Mouse (Mus musculus) ZHBTc4 (cell line): ENCODE results near the gene Cyth3.

Experiments used
- DNase-seq: peaks from one replicate; pipeline ENCODE4 v3.0.0-alpha.2; 2011; ENCODE audit warnings: low read depth, low spot score

Gene Cyth3

DNA sequence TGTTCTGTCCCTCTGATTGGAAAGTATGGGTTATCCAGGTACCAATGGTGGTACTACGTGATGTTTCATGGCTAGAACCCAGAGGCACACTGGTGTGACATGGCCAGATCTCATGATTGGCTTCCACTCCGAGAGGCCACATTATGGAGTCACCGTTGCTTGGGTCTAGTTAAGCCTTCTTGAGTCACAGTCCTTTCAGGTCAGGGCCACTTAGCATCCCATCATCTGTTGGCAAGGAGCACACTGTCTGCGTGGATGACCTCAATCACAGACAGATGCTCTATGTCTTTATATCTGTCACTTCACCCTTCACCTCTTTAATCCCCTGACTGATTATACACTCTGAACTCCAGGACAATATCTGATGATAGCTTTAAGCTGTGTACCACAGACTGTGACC is 6.1 kb upstream of the Cyth3 start:
- no peak for DNase-seq

GRCm38 (mm10) chr5:143616657-143617329 is 5.5 kb upstream of the Cyth3 start:
- no peak for DNase-seq

DNA sequence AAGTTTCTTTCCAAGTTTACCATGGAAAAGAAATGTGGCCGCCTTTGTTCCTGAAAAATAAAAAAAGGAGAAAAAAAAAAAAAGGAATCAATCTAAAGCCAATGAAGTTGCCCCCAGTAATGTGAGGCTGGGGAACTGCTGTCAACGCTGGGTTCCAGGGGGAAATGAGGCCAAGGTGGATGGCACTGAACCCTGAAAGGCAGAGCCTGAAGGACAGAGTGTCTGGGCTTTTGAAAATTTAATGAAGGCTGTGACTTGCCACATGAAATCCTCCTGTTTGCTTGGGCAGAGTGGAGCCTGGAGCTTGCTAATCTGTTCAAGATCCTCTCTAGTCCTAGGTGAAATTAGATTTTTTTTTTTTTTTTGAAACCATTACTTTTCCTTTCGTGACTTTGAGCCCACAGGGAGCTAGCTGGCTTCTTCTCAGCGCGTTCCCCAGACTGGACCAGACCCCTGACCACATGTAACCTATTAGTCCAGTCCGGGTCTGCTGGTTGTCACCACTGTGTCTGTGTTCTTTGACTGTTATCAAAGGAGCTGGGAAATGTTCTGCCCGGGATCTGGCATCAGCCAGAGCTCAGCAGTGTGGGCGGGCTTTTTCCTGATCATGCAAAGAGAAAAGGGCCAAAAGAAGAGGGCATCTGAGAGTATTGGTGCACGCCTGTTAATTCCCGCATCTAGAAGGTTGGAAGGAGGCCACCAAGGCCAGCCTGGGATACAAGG is 4.6 kb upstream of the Cyth3 start:
- no peak for DNase-seq

GRCm38 (mm10) chr5:143618585-143618984 is 3.7 kb upstream of the Cyth3 start:
- no peak for DNase-seq

GRCm38 (mm10) chr5:143620196-143620595 is 2.1 kb upstream of the Cyth3 start:
- DNase-seq = no peak

DNA sequence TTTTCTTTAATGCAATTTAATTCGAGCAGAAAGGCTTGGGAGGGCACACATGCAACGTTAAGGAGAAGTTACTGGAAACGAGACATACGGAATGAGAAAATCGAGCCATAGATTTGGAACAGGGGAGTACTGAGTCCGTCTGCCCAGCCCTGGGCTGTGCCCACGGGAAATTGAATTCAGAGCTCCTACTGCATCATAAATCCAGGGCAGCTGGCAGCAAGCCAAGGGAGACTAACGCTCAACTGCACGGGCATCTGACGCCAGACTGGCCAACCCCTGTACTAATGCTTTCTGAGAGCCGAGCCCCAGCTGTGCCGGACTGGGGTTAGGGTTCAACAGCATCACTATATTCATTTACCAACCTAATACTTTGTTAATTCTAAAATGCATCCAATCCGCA is 1.3 kb upstream of the Cyth3 start:
- DNase-seq = no peak

DNA sequence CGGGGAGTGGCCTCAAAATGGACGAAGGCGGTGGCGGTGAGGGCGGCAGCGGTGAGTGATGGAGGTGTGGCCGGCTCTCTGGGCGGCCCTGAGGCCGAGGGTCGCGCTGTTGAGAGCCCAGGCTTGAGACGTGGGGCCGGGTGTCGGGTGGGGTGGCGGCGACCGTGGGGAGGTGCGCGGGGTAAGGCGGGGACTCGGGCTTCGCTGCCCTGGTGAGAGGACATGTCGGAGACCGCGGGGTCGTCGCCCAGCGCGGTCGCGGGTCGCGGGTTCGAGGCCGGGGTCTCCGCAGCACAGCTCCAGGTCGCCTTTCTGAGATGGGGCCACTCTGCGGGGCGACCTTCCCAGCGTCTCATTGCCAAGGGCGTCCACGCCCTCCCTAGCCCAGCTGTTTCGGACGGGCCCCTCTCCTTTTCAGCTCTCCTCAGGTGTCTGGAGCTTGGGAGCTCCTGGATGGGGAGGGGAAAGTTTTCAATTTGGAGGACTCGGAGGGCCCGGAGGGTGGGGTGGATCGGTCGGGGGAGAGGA is 440 bp downstream of the Cyth3 start:
- peak; percentile 57 for DNase-seq

- DNase-seq = no peak
These were observed 1.4 kb downstream of the Cyth3 start for GRCm38 (mm10) chr5:143623356-143624295.

GRCm38 (mm10) chr5:143624449-143624848 is 2.2 kb downstream of the Cyth3 start:
- no peak for DNase-seq

DNA sequence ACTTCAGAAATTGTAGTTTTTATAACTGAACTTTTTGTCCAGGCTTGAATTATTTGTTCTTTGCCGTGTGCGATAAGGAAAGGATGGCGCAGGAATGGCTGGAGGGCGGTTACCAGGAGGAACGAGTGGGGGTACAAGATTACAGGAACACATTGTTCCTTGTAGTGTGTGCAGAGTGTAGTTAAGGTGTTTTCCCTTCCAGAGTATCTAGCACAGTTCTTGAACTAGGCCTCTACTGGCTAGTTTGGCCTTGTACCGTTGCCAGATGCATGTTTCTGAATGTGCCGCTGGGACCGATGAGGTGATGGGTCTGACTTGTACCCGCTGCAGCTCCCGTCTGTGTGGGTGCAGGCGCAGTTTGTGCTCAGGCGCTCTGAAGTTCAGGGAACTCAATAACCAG is 3.2 kb downstream of the Cyth3 start:
- peak; percentile 42 for DNase-seq

DNA sequence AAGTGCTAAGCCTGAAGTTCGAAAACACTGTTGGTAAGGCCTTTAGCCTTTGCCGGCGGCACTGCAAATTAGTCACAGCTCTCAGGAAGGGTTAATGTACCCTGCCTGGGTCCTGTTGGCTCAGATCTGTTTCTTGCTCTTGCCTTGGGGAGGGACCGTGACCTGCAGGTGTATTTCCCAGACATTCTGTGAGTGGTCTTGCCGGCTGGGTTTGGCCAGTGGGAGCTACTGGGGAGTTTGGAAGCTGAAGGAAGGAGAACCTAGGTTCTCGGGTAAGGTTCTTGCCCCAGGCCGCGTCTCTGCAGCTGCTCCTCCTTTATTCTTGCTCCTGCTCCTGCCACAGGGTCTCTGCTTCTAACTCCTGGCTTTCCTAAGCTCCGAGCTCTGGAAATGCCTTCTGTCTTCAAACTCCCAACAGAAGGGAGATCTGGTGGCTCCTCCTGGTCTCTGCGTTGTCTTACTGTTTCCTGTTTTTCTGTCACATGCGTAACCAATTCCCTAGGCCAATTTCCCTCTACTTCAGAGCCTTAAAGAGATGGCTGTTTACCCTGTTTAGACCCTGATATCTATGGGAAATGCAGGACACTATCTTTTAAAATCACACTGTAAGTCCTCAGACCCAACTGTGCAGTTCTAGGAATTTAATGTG is 3.8 kb downstream of the Cyth3 start:
- DNase-seq = no peak

DNA sequence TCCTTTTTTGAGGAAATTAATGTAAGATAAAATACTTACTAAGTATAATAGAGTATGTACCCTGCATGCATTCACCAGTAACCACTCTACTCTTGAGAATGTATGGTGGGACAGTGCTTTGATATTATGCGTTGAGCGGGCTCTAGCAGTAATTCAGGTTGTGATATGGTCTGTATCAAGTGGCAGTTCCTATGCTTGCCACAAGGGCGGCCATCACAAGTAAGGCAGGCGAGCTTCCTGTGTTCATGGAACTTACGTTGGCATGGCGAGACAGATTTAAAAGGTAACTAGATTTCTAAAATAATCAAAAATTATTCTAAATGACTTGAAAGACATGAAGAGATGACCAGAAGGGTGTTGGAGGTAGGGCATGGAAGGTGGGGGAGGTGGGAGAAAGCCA is 5.3 kb downstream of the Cyth3 start:
- peak; percentile 58 for DNase-seq

- no peak for DNase-seq
These were observed 5.7 kb downstream of the Cyth3 start for GRCm38 (mm10) chr5:143627926-143628325.

GRCm38 (mm10) chr5:143629686-143630085 is 7.4 kb downstream of the Cyth3 start:
- DNase-seq = no peak

- peak; percentile 36 for DNase-seq
These were observed 8.0 kb downstream of the Cyth3 start for GRCm38 (mm10) chr5:143630214-143630613.

DNA sequence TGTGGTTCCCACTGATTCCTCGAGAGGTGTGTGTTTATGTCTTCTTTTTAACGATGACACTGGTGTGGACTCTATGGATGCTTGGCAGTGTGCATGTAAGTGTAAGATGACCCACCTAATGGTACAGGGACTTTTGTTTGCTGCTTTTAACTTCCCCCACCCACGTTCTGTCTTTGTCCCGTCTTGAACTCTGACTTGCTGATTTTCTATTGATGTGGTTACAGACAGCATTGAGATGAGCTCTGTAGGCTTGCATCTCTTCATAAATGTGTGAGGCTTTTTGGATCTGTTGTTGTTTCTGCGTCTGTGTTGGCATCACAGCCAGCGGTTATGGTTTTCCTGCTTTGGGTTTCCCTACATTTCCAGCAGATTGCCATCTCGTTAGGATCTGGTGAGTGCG is 8.5 kb downstream of the Cyth3 start:
- no peak for DNase-seq

DNA sequence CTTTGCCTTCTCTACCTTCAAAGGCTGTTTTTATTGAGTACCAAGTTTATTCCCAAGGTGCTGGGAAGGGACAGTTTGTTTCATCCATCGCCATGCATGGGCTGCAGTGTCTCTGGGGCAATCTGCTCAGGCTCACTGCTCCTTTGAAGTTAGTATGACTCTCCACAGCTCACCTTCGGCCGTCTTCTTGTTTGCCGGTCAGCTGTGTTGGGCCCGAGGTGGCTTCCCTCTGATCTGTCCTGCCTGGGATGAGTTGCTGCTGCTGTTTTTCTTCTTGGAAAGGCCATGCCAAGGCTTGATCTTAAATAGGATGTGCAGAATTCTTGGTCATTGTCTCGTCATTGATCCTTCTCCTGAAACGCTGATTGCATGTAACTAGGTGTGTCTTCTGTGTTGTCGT is 9.3 kb downstream of the Cyth3 start:
- DNase-seq = no peak

DNA sequence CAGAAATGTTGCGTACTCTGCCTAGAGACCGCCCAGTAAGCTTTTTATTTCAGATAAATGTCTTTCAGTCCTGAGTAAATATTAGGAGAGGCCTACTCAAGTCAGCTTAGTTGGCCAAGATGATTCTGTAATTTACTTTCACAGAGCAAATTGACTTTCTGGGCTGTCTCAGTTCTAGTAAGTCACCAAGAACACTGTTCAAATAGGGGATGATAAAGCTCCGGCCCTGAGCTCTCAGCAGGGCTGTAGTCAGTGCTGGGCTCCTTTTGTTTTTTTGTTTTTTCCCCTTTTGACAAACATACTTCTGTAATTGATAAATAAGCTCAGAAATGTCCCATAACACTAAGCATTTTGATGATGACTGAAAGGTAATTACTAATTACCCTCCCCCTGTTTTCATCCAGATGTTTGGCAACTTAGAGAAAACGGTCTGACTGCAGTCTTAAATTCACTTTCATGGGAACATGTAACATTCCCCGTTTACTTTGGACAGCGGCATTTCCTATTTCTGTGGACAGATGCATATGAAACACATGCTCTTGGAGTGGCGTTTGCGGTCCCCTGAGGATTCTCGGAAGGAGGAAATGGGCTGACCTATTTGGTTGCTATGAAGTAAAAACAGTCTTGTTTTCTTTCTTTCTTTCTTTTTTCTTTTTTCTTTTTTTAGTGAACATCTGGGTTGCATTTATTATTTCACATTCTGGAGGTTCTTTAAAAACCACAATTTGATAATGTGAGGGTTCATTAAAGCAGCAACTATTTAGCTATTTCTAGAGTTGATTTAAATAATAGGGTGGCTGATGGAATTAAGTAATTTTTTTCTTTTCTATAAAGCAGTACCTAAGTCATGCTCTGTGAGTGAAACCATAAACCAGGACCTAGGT is 10.7 kb downstream of the Cyth3 start:
- DNase-seq = no peak

GRCm38 (mm10) chr5:143633558-143633871 is 11.3 kb downstream of the Cyth3 start:
- no peak for DNase-seq

GRCm38 (mm10) chr5:143633877-143634276 is 11.6 kb downstream of the Cyth3 start:
- DNase-seq = no peak
